Mouse (Mus musculus) right cerebral cortex, postnatal 25 days (tissue): ENCODE data around the gene Fhod1.

Experiments
- DNase-seq: peaks from one replicate; pipeline ENCODE4 v3.0.0; 2022

The Fhod1 gene

GRCm38 (mm10) chr8:105347428-105348221 lies at the start of gene Fhod1:
Gene Fhod1 (minus strand): TSS chr8:105347953.
- peak; percentile 86 for DNase-seq

GRCm38 (mm10) chr8:105393915-105394314 lies 46.2 kb upstream of the Fhod1 start:
- DNase-seq = no peak

GRCm38 (mm10) chr8:105393089-105393787 lies 45.5 kb upstream of the Fhod1 start:
- no peak for DNase-seq

- DNase-seq = no peak
Measured at GRCm38 (mm10) chr8:105389096-105389495, 41.3 kb upstream of the Fhod1 start.

GRCm38 (mm10) chr8:105387151-105387550 lies 39.4 kb upstream of the Fhod1 start:
- no peak for DNase-seq

GRCm38 (mm10) chr8:105384070-105384469 lies 36.3 kb upstream of the Fhod1 start:
- no peak for DNase-seq

- DNase-seq = no peak
Measured at GRCm38 (mm10) chr8:105380308-105380707, 32.6 kb upstream of the Fhod1 start.

- no peak for DNase-seq
Measured at GRCm38 (mm10) chr8:105378673-105379072, 30.9 kb upstream of the Fhod1 start.

GRCm38 (mm10) chr8:105374513-105374966 lies 26.8 kb upstream of the Fhod1 start:
- DNase-seq = no peak

- no peak for DNase-seq
Measured at GRCm38 (mm10) chr8:105373032-105373431, 25.3 kb upstream of the Fhod1 start, which contains the start of gene Plekhg4. Gene Plekhg4 (plus strand): TSS chr8:105373274.

- DNase-seq = no peak
Measured at GRCm38 (mm10) chr8:105372473-105372872, 24.7 kb upstream of the Fhod1 start.

GRCm38 (mm10) chr8:105367107-105367506 lies 19.4 kb upstream of the Fhod1 start:
- DNase-seq = no peak

GRCm38 (mm10) chr8:105361751-105362702 lies 14.3 kb upstream of the Fhod1 start:
- no peak for DNase-seq

- DNase-seq = no peak
Measured at GRCm38 (mm10) chr8:105359646-105360045, 11.9 kb upstream of the Fhod1 start.

GRCm38 (mm10) chr8:105359208-105359607 lies 11.5 kb upstream of the Fhod1 start:
- DNase-seq = no peak

GRCm38 (mm10) chr8:105356681-105357080 lies 8.9 kb upstream of the Fhod1 start:
- no peak for DNase-seq

GRCm38 (mm10) chr8:105355179-105356024 lies 7.6 kb upstream of the Fhod1 start:
- DNase-seq = no peak

GRCm38 (mm10) chr8:105354549-105354948 lies 6.8 kb upstream of the Fhod1 start:
- DNase-seq = no peak

- DNase-seq = no peak
Measured at GRCm38 (mm10) chr8:105353583-105354135, 5.9 kb upstream of the Fhod1 start.

- no peak for DNase-seq
Measured at GRCm38 (mm10) chr8:105350186-105350585, 2.4 kb upstream of the Fhod1 start.

- peak; percentile 61 for DNase-seq
Measured at GRCm38 (mm10) chr8:105349096-105349771, 1.5 kb upstream of the Fhod1 start.
